Mouse (Mus musculus): ENCODE results near the gene Tasp1.

- no peak for TF ChIP-seq CTCF (IDR thresholded peaks at IDR 0.05; ENCODE audit: control insufficient read depth, insufficient read depth, insufficient replicate concordance, low read depth, low read length)
- no peak for TF ChIP-seq POLR2A (IDR thresholded peaks at IDR 0.05; ENCODE audit: control insufficient read depth, low read depth, low read length)
Observed at GRCm38 (mm10) chr2:139967451-139967850, 99.2 kb downstream of the Tasp1 start.

Measured in testis, adult 2 months (tissue).